Mouse (Mus musculus): ENCODE measurements around the gene C3.
A peak's percentile ranks its signal among the peaks of the same experiment; 100 is the strongest.

Gene C3

DNA sequence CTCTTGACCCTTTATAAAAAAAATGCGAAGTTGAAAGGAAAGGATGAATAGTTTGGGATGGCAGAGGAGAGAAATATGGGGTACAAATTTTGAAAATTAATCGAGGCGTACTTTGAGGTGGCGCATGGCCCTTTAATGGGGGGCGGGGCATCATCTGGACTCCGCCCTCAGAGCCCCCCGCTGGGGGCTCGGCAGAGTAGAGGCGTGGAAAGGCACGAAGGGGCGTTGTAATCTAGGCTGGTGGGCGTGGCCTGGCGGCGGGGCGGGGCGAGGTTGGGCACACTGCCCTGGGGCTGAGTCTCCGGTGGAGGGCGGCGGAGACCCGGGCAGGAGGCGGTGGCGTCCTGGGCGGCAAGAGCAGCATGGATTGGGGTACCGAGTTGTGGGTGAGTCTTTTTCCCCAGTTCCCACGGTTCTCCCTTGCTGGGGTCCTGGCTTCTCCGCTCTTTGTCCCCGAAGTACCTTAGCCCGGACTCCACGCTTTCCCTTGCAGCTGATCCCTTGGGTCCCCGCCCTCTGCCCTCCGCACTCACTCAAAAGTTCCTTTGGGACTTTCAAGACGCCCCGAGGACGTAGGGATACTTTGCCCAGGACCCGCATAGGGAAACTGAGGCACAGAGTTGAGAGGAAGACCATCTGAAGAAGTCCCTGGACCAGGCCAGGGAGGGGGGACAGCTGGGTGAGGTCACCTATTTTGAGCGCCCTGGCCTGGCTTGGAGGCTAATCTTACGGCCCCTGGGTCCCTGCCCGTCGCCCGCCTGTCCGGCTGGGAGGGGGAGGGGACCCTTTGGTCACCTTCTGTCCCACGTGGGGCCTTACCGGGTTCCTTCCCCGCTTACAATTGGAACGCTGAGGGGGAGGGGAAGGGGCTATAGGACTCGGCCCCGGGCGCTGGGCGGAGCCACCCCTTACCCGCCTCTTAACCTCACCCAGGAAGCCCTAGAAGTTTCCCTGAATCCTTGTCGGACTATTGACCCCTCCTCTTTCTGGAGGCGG, 21.5 kb upstream of the C3 start, which contains the start of gene Trip10:
Gene Trip10, plus strand, starts transcription at position 270 of the 996 bp plus-strand sequence.
- peak; percentile 85 for DNase-seq (ENCODE audit: low read depth)

DNA sequence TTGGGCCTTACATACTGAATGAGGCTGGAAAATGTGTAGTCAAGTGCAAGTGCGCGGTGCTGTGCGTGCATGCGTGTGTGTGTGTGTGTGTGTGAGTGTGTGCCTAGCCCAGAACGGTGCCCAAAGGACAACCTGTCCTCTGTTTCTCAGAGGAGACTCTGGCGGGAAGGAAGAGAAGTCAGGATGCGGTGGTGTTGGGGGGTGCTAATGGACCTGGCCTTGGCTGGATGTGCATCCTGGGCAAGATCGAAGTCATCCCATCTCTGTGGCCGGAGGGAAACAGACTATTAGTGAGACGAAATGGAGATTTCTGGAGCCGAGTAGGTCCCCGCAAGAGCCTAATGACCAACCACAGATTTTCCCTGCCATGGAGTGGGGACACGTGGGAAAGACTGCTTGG, 20.8 kb upstream of the C3 start:
- no peak for DNase-seq (ENCODE audit: low read depth)

GRCm38 (mm10) chr17:57248201-57248699, 20.3 kb upstream of the C3 start, which contains the start of gene Gpr108:
Gene Gpr108, minus strand, starts transcription at chr17:57248446.
- DNase-seq (ENCODE audit: low read depth) = peak; percentile 88

DNA sequence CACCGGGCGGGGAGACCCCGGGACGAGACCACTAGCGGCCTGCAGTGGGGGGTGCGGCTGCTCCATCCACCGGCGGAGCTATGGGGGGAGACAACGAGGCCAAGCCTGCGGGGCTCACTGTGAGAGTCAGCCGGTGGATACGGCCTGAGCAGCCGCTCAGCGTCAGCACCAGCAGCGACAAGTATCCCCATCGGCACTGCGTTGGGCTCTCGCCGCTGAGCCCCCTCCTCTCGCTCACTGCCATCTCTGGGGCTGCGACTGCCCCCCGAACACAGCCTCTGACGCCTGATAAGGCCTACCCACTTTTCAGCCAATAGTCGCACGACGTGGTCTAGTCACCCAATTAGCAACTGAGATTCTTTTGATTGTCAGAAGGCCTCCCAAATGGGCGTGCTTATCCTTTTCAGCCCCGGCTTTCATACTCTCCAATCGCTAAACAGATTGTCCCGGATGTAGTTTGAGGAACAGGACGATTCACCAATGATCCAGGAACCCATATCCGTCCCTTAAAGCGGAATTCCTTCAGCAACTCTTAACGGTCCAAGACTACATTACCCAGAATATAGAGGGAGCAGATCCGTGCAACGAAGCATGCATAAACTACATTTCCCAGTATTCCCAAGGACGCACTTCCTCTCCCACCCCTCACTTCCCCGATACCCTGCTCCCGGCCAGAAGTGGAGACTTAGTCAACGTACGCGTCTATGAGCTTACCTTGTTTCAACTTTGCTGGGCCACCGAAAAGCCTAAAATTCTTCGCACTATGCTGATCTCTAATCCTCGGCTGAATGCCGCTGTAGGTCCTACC, 19.7 kb upstream of the C3 start:
- peak; percentile 96 for DNase-seq (ENCODE audit: low read depth)

- no peak for DNase-seq (ENCODE audit: low read depth)
These were observed 18.9 kb upstream of the C3 start for GRCm38 (mm10) chr17:57246663-57247392.

- no peak for DNase-seq (ENCODE audit: low read depth)
These were observed 17.5 kb upstream of the C3 start for GRCm38 (mm10) chr17:57245311-57245929.

DNA sequence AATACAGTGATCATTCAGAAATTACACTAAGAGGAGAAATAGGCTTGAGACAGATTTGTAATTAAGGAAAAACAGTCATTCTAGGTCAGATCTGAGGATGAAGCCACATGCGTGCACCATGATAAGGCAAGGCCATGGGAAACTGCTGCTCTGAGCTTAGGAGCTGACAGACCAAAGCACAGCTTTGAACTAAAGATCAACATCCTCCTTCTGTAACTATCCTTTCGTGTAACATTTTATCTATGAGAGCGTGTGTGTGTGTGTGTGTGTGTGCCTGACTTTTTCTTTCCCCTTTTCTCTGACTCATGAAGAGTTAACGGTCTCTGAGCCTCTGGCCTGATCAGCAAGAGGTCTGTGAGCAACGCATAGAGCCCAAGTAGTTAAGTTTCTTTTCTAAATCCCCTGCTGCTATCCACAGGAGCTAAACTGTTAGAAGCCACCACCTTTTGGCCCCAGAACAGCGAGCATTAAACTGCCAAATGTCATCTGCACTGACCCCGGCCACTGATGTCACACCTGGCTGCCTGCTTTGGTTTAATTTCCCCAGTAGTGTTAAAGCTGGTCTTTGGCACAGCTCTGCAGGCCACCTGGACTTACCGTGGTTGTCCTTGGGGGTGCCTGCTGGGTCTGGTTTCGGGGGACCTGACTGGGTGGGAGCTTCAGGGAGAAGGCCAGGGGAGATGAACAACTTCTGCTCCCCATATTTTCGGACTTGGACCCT, 15.9 kb upstream of the C3 start:
- DNase-seq (ENCODE audit: low read depth) = no peak

DNA sequence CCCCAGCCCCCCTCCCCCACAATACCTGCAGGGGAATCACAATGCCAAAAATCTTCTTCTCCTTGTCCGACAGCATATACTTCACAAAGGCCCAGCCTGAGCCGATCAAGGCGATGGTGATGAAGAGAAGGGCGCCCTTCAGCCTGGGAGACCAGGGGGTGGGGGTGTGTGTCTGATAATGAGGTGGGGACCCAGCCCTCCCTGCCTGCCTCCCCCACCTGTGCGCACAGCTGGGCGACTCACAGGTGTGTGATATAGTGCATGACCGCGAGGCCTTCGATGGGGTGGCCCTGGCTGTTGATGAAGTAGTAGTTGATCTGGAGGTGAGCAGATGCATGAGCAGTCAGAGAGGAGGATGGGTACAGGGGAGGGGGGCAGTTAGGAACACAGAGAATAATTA, 9.2 kb upstream of the C3 start:
- DNase-seq (ENCODE audit: low read depth) = no peak

- no peak for DNase-seq (ENCODE audit: low read depth)
These were observed 7.9 kb upstream of the C3 start for GRCm38 (mm10) chr17:57235803-57236202.

DNA sequence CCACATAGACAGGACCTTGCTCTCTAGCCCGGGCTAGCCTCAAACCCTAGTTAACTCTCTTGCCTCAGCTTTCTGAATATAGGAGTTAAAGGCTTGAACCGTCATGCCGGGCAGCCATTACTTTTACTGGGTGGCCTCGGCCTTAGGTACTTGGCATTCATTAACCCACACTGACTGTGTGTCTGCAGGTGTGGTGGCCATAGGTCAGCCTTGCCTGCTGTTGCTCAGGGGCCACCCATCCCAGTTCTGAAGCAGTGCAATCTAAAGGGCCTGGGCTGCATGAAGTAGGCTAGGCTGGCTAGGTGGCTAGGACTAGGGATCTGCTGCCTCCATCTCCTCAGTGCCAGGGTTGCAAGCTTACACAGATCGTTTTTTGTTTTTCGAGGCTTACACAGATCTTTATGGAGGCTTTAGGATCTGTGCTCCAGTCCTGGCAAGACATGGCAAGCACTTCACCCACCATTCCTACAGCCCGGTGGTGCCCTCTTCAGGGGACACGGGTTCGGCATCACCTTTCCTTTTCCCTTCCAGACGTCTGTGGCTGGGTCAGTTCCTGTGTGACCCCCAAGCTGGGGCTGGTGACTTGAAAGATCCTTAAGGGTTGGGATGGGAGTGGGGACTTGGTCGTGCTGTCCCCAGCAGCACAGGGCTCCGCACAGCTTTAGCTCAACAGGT, 6.5 kb upstream of the C3 start:
- DNase-seq (ENCODE audit: low read depth) = no peak

GRCm38 (mm10) chr17:57233038-57233437, 5.1 kb upstream of the C3 start:
- DNase-seq (ENCODE audit: low read depth) = no peak

- DNase-seq (ENCODE audit: low read depth) = no peak
These were observed 4.3 kb upstream of the C3 start for GRCm38 (mm10) chr17:57232200-57232599.

DNA sequence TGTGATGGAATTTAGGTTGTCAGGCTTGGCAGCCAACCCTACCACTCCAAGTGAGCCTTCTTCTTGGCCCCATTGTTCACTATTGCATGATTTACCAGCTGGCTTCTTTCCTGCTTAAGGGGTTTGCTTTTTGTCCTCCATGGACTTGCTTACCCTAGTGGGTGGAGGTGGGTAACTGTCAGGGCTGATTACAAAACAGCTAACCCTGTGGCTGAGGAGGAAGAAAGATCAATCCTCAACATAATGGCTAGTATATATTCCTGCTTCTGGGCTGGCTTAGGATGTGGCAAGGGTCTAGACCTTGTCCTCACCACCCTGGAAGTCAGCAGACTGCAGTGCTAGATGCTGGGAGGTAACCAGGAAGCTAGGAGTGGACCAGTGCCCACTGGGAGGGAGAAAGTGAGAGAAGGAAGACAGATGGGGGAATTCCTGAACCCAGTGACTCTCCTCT, 3.4 kb upstream of the C3 start:
- no peak for DNase-seq (ENCODE audit: low read depth)

- no peak for DNase-seq (ENCODE audit: low read depth)
These were observed 2.8 kb upstream of the C3 start for GRCm38 (mm10) chr17:57230728-57231125.

GRCm38 (mm10) chr17:57229851-57230727, 2.2 kb upstream of the C3 start:
- DNase-seq (ENCODE audit: low read depth) = no peak

GRCm38 (mm10) chr17:57228873-57229272, 937 bp upstream of the C3 start:
- DNase-seq (ENCODE audit: low read depth) = no peak

GRCm38 (mm10) chr17:57227468-57227867, 468 bp downstream of the C3 start:
- DNase-seq (ENCODE audit: low read depth) = no peak

DNA sequence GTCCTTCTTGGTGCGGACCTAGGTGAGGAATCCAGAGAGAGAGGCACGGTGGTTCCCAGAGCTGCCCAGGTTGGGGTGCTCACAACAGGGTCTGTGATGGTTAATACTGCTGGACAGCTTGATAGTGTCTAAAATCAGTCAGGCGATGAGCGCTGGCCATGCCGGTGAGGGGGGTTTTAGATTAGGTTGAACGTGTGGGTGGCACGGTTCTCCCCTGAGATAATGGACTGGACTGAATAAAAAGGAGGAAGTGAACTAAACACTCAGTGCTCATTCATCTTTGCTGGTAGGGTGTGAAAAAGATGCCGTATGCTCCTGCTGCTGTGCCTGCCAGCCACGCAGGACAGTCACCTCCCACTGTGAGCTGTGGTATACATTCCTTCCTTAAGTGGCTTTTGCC, 4.6 kb downstream of the C3 start:
- DNase-seq (ENCODE audit: low read depth) = no peak

GRCm38 (mm10) chr17:57221911-57222310, 6.0 kb downstream of the C3 start:
- no peak for DNase-seq (ENCODE audit: low read depth)

Measured in c-Kit-positive CD71-positive TER-119-negative erythroid progenitor cells, embryonic 14.5 days (primary cell).